Mouse (Mus musculus) midbrain, embryonic 10.5 days (tissue): ENCODE data around the gene Akap13. TPM values are rescaled to one million over a fixed set of nuclear protein-coding genes. Genes with fewer than 3 reads are reported as not detected.
A peak's percentile ranks its signal among the peaks of the same experiment; 100 is the strongest.

Experiments used
- DNase-seq: peaks from one replicate; pipeline ENCODE4 v3.0.0-alpha.2; 2017; ENCODE audit warnings: low spot score
- H3K27ac ChIP-seq: fragments of 300-500 bp; sonication (generic); replicated peaks from 2 replicates; pipeline ENCODE4 v1.5.1; 2016; ENCODE audit warnings: mild to moderate bottlenecking
- H3K27me3 ChIP-seq: fragments of 300-500 bp; sonication (generic); 2 replicates; pipeline ENCODE4 v1.6.1; 2016; ENCODE audit warnings: low read depth, mild to moderate bottlenecking; ENCODE audit not compliant: poor library complexity, severe bottlenecking
- H3K36me3 ChIP-seq: fragments of 300-500 bp; sonication (generic); 2 replicates; pipeline ENCODE4 v1.6.1; 2016; ENCODE audit warnings: mild to moderate bottlenecking, moderate library complexity
- H3K4me1 ChIP-seq: fragments of 300-500 bp; sonication (generic); 2 replicates; pipeline ENCODE4 v1.6.1; 2016
- H3K4me3 ChIP-seq: fragments of 300-500 bp; sonication (generic); 2 replicates; pipeline ENCODE4 v1.5.1; 2016; ENCODE audit warnings: mild to moderate bottlenecking, moderate library complexity
- H3K9me3 ChIP-seq: fragments of 300-500 bp; sonication (generic); replicated peaks from 2 replicates; pipeline ENCODE4 v1.6.1; 2016; ENCODE audit warnings: mild to moderate bottlenecking
- WGBS: fragments of 180-500 bp; shearing (Covaris S2); methylation state at CpG from one replicate; pipeline ENCODE4 v1.1.7; 2016; 5-methylcytosine and 5-hydroxymethylcytosine counted together
- polyA plus RNA-seq: library from polyadenylated mRNA; unstranded; fragments of >200 nt; fragmentation: Nextera tagmentation; extraction: Ambion mirVana; gene quantifications from 2 replicates; pipeline ENCODE4 v1.2.1, GENCODE M21; 2016

Gene Akap13
- polyA plus RNA-seq, 1 experiment from 2014 or later = 29.0 TPM

GRCm38 (mm10) chr7:75500793-75501192, 45.5 kb downstream of the Akap13 start:
- no peaks in the 10 kb centered on the region for H3K9me3 ChIP-seq
- 91% methylated on average over 4 of the region's 4 CpGs for WGBS
- DNase-seq = no peak
- H3K4me1 ChIP-seq = peaks cover 6% of the 10 kb centered on the region; the same call in 1 of the 2 replicates
- H3K4me3 ChIP-seq = no peak overlapping the region
- no peaks in the 10 kb centered on the region for H3K27me3 ChIP-seq
- H3K27ac ChIP-seq = no peak overlapping the region
- no peaks in the 10 kb centered on the region for H3K36me3 ChIP-seq

- Histone ChIP-seq H3K4me1 (peaks cover 8% of the 10 kb centered on the region; the same call in 1 of the 2 replicates), H3K27ac (no peak overlapping the region), H3K9me3 (no peaks in the 10 kb centered on the region), H3K4me3 (no peak overlapping the region), H3K36me3 (no peaks in the 10 kb centered on the region), H3K27me3 (no peaks in the 10 kb centered on the region)
- WGBS = 86% methylated on average over 2 of the region's 2 CpGs
- DNase-seq = no peak
Observed at GRCm38 (mm10) chr7:75504524-75504923, 49.2 kb downstream of the Akap13 start.

- Histone ChIP-seq H3K4me1 (peaks cover 8% of the 10 kb centered on the region; the same call in 1 of the 2 replicates), H3K4me3 (no peak overlapping the region), H3K9me3 (no peaks in the 10 kb centered on the region), H3K27ac (no peak overlapping the region), H3K36me3 (no peaks in the 10 kb centered on the region), H3K27me3 (no peaks in the 10 kb centered on the region)
- no peak for DNase-seq
- 88% methylated on average over 4 of the region's 4 CpGs for WGBS
Observed at GRCm38 (mm10) chr7:75506628-75507027, 51.3 kb downstream of the Akap13 start.

- no peak overlapping the region for H3K4me3 ChIP-seq
- no peak overlapping the region for H3K27ac ChIP-seq
- H3K36me3 ChIP-seq = no peaks in the 10 kb centered on the region
- no peaks in the 10 kb centered on the region for H3K27me3 ChIP-seq
- peaks cover 8% of the 10 kb centered on the region; the same call in 1 of the 2 replicates for H3K4me1 ChIP-seq
- H3K9me3 ChIP-seq = no peaks in the 10 kb centered on the region
- 78% methylated on average over 5 of the region's 5 CpGs for WGBS
- no peak for DNase-seq
Observed at GRCm38 (mm10) chr7:75509085-75509873, 53.9 kb downstream of the Akap13 start.

GRCm38 (mm10) chr7:75515472-75515871, 60.1 kb downstream of the Akap13 start:
- Histone ChIP-seq H3K27me3 (no peaks in the 10 kb centered on the region), H3K9me3 (no peaks in the 10 kb centered on the region), H3K27ac (no peak overlapping the region), H3K4me1 (peaks cover 22% of the 10 kb centered on the region), H3K4me3 (no peak overlapping the region), H3K36me3 (no peaks in the 10 kb centered on the region)
- 92% methylated on average over 6 of the region's 6 CpGs for WGBS
- DNase-seq = no peak

GRCm38 (mm10) chr7:75516716-75517619, 61.6 kb downstream of the Akap13 start:
- 81% methylated on average over 14 of the region's 14 CpGs for WGBS
- no peak for DNase-seq
- Histone ChIP-seq H3K36me3 (no peaks in the 10 kb centered on the region), H3K27ac (no peak overlapping the region), H3K4me3 (no peak overlapping the region), H3K4me1 (peaks cover 37% of the 10 kb centered on the region), H3K9me3 (no peaks in the 10 kb centered on the region), H3K27me3 (no peaks in the 10 kb centered on the region)

- H3K4me1 ChIP-seq = peaks cover 37% of the 10 kb centered on the region
- peak overlapping the region; percentile 61; the same call in 1 of the 2 replicates for H3K27ac ChIP-seq
- 49% methylated on average over 6 of the region's 6 CpGs for WGBS
Observed at GRCm38 (mm10) chr7:75520531-75520930, 65.2 kb downstream of the Akap13 start.

GRCm38 (mm10) chr7:75521199-75521598, 65.9 kb downstream of the Akap13 start:
- Histone ChIP-seq H3K4me3 (no peak overlapping the region), H3K27me3 (no peaks in the 10 kb centered on the region), H3K4me1 (peaks cover 37% of the 10 kb centered on the region), H3K36me3 (no peaks in the 10 kb centered on the region), H3K27ac (no peak overlapping the region; the same call in 1 of the 2 replicates), H3K9me3 (no peaks in the 10 kb centered on the region)
- peak; percentile 34 for DNase-seq
- 31% methylated on average over 3 of the region's 3 CpGs for WGBS

More at GRCm38 (mm10) chr7:75520531-75520930, 65.2 kb downstream of the Akap13 start:
- Histone ChIP-seq H3K4me3 (no peak overlapping the region), H3K27me3 (no peaks in the 10 kb centered on the region), H3K9me3 (no peaks in the 10 kb centered on the region), H3K36me3 (no peaks in the 10 kb centered on the region)
- no peak for DNase-seq

GRCm38 (mm10) chr7:75522226-75522625, 66.9 kb downstream of the Akap13 start:
- H3K27me3 ChIP-seq = no peaks in the 10 kb centered on the region
- peaks cover 37% of the 10 kb centered on the region for H3K4me1 ChIP-seq
- no peak overlapping the region for H3K4me3 ChIP-seq
- H3K9me3 ChIP-seq = no peaks in the 10 kb centered on the region
- no peaks in the 10 kb centered on the region for H3K36me3 ChIP-seq
- no peak for DNase-seq
- H3K27ac ChIP-seq = no peak overlapping the region
- WGBS = 91% methylated on average over 3 of the region's 3 CpGs

GRCm38 (mm10) chr7:75524789-75525569, 69.6 kb downstream of the Akap13 start:
- Histone ChIP-seq H3K4me3 (no peak overlapping the region), H3K36me3 (no peaks in the 10 kb centered on the region), H3K9me3 (no peaks in the 10 kb centered on the region), H3K27ac (no peak overlapping the region), H3K27me3 (no peaks in the 10 kb centered on the region), H3K4me1 (peaks cover 19% of the 10 kb centered on the region)
- DNase-seq = no peak

GRCm38 (mm10) chr7:75525716-75526401, 70.5 kb downstream of the Akap13 start:
- no peaks in the 10 kb centered on the region for H3K36me3 ChIP-seq
- WGBS = 94% methylated on average over 4 of the region's 4 CpGs

GRCm38 (mm10) chr7:75528751-75529150, 73.4 kb downstream of the Akap13 start:
- DNase-seq = no peak
- 92% methylated on average over 4 of the region's 4 CpGs for WGBS

More at GRCm38 (mm10) chr7:75525716-75526401, 70.5 kb downstream of the Akap13 start:
- no peak for DNase-seq
- H3K27ac ChIP-seq = no peak overlapping the region
- H3K4me3 ChIP-seq = no peak overlapping the region
- no peaks in the 10 kb centered on the region for H3K27me3 ChIP-seq
- H3K4me1 ChIP-seq = peaks cover 11% of the 10 kb centered on the region
- H3K9me3 ChIP-seq = no peaks in the 10 kb centered on the region

More at GRCm38 (mm10) chr7:75528751-75529150, 73.4 kb downstream of the Akap13 start:
- no peaks in the 10 kb centered on the region for H3K36me3 ChIP-seq
- H3K4me3 ChIP-seq = no peak overlapping the region
- H3K4me1 ChIP-seq = no peaks in the 10 kb centered on the region
- H3K27ac ChIP-seq = no peak overlapping the region
- H3K27me3 ChIP-seq = no peaks in the 10 kb centered on the region
- H3K9me3 ChIP-seq = no peaks in the 10 kb centered on the region
